Mouse (Mus musculus) lung, postnatal 0 days (tissue): ENCODE measurements around the gene Prim2.

ENCODE experiments used
- CTCF ChIP-seq: IDR thresholded peaks from 2 replicates; pipeline ENCODE4 v1.5.1; 2016; ENCODE audit warnings: antibody characterized with exemption, mild to moderate bottlenecking
- EP300 ChIP-seq: IDR thresholded peaks from 2 replicates; pipeline ENCODE4 v1.6.1; 2016; ENCODE audit warnings: antibody characterized with exemption, mild to moderate bottlenecking, control low read depth

DNA sequence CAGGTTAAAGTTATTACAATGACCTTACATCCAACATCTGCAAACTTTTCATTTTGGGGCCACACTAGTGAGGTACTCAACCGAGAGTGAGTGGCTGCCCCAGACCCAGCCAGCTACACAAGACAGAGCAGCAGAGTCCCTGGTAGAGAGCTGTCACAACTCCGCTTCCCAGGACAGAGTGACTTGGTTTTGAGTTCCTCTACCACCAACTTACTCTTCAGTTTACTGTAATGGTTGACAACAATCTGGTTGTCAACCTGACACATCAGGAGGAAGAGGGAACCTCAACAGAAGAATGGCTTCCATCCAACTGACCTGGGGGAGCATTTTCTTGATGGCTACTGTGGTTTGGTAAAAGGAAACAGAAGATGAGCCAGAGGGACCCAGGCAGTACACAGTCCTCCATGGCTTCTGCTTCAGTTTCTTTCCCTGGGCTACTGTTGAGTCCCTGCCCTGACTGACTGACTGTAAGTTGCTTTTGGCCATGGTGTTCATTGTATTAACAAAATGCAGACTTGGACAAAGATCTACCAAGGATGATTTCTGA, 134.4 kb downstream of the Prim2 start:
- TF ChIP-seq CTCF (no peak), EP300 (no peak)
